Mouse (Mus musculus) midbrain, embryonic 10.5 days (tissue): ENCODE measurements around the gene Phf12. TPM values are rescaled to one million over a fixed set of nuclear protein-coding genes. Genes with fewer than 3 reads are reported as not detected.
A peak's percentile ranks its signal among the peaks of the same experiment; 100 is the strongest.

ENCODE experiments used
- DNase-seq: peaks from one replicate; pipeline ENCODE4 v3.0.0-alpha.2; 2017; ENCODE audit warnings: low spot score
- H3K27ac ChIP-seq: fragments of 300-500 bp; sonication (generic); replicated peaks from 2 replicates; pipeline ENCODE4 v1.5.1; 2016; ENCODE audit warnings: mild to moderate bottlenecking
- H3K27me3 ChIP-seq: fragments of 300-500 bp; sonication (generic); 2 replicates; pipeline ENCODE4 v1.6.1; 2016; ENCODE audit warnings: low read depth, mild to moderate bottlenecking; ENCODE audit not compliant: poor library complexity, severe bottlenecking
- H3K36me3 ChIP-seq: fragments of 300-500 bp; sonication (generic); 2 replicates; pipeline ENCODE4 v1.6.1; 2016; ENCODE audit warnings: mild to moderate bottlenecking, moderate library complexity
- H3K4me1 ChIP-seq: fragments of 300-500 bp; sonication (generic); 2 replicates; pipeline ENCODE4 v1.6.1; 2016
- H3K4me3 ChIP-seq: fragments of 300-500 bp; sonication (generic); 2 replicates; pipeline ENCODE4 v1.5.1; 2016; ENCODE audit warnings: mild to moderate bottlenecking, moderate library complexity
- H3K9me3 ChIP-seq: fragments of 300-500 bp; sonication (generic); replicated peaks from 2 replicates; pipeline ENCODE4 v1.6.1; 2016; ENCODE audit warnings: mild to moderate bottlenecking
- WGBS: fragments of 180-500 bp; shearing (Covaris S2); methylation state at CpG from one replicate; pipeline ENCODE4 v1.1.7; 2016; 5-methylcytosine and 5-hydroxymethylcytosine counted together
- polyA plus RNA-seq: library from polyadenylated mRNA; unstranded; fragments of >200 nt; fragmentation: Nextera tagmentation; extraction: Ambion mirVana; gene quantifications from 2 replicates; pipeline ENCODE4 v1.2.1, GENCODE M21; 2016

The Phf12 gene
- polyA plus RNA-seq, 1 experiment from 2014 or later = 15.8 TPM

GRCm38 (mm10) chr11:78019676-78020075, 37.1 kb downstream of the Phf12 start:
- Histone ChIP-seq H3K4me3 (no peak overlapping the region), H3K9me3 (no peaks in the 10 kb centered on the region), H3K27me3 (no peaks in the 10 kb centered on the region), H3K4me1 (no peaks in the 10 kb centered on the region), H3K27ac (no peak overlapping the region), H3K36me3 (peaks cover 100% of the 10 kb centered on the region)
- DNase-seq = peak; percentile 71
- WGBS = 28% methylated on average over 4 of the region's 4 CpGs

DNA sequence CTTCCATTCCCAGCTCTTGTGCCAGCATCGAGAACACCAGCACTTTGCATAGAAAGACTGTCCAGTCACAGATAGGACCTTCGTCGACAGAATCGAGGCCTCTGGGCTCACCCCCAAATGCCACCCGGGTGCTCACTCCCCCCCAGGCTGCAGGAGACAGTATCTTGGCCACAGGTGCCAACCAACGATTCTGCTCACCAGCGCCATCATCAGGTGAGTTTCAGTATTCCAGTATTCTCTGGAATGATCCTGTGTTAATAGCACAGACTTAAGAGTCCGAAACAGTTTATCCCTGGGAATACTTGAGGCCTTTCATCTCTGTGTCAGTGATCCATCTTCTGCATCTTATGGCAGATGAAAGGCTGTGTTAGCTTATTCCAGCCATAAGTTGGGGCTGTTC, 41.1 kb downstream of the Phf12 start:
- no peaks in the 10 kb centered on the region for H3K27me3 ChIP-seq
- no peak overlapping the region for H3K4me3 ChIP-seq
- no peak overlapping the region for H3K27ac ChIP-seq
- no peaks in the 10 kb centered on the region for H3K9me3 ChIP-seq
- no peaks in the 10 kb centered on the region for H3K4me1 ChIP-seq
- DNase-seq = peak; percentile 24
- H3K36me3 ChIP-seq = peaks cover 98% of the 10 kb centered on the region
- 89% methylated on average over 8 of the region's 8 CpGs for WGBS

DNA sequence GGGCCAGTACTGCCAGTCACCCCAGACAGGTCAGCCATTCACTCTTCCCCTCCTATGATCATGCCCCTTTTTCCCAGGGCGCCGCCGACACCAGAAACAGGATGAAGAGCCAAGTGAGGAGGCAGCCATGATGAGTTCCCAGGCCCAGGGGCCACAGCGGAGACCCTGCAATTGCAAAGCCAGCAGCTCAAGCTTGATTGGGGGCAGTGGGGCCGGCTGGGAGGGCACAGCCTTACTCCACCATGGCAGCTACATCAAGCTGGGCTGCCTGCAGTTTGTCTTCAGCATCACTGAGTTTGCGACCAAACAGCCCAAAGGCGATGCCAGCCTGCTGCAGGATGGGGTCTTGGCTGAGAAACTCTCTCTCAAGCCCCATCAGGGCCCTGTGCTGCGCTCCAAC, 46.7 kb downstream of the Phf12 start:
- Histone ChIP-seq H3K27me3 (peaks cover 7% of the 10 kb centered on the region; the same call in 1 of the 2 replicates), H3K27ac (no peak overlapping the region), H3K36me3 (peaks cover 65% of the 10 kb centered on the region), H3K4me1 (peaks cover 41% of the 10 kb centered on the region), H3K4me3 (no peak overlapping the region), H3K9me3 (no peaks in the 10 kb centered on the region)
- DNase-seq = no peak
- WGBS = 87% methylated on average over 8 of the region's 8 CpGs

DNA sequence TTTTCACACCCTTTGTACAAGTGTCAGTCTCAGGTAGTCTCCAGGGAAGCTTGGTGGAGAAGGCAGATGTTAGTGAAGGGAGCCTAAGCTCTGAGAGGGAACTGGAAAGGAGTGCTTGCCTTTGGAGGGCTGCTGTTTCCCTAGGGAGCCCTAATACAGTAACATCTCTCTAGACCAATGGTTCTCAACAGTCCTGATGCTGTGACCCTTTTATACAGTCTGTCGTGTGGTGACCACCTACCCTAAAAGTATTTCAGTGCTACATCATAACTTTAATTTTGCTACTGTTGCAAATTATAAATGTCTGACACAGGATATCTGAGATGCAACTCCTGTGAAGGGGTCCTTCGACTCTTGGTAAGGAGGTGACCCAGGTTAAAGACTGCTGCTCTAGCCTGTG, 48.0 kb downstream of the Phf12 start:
- Histone ChIP-seq H3K36me3 (peaks cover 64% of the 10 kb centered on the region), H3K9me3 (no peaks in the 10 kb centered on the region), H3K27me3 (peaks cover 7% of the 10 kb centered on the region; the same call in 1 of the 2 replicates), H3K4me1 (peaks cover 45% of the 10 kb centered on the region), H3K27ac (no peak overlapping the region), H3K4me3 (no peak overlapping the region)
- no peak for DNase-seq
- WGBS = 76% methylated on average over 2 of the region's 2 CpGs

DNA sequence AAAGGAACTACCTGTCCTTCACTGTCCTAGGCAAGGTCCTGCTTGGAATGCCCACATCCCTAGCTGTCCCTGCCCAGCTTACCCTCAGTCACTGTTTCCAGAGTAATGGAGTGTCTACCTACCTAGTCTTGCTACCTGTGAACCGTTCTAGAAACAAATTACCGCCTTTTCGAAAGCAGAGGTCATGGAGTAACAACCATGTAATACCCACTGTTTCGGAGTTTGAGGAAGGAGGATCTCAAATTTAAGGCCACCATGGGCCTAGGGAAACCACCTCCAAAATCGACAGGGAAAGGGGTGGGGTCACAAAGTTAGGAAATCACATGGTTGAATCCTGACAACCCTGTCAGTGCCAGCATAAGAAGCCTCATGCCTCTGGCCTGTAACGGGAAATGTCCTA, 48.8 kb downstream of the Phf12 start:
- 0 out of 2 replicates have a peak overlapping the region, but pooled peaks have one; percentile 91 for H3K27ac ChIP-seq
- peaks cover 7% of the 10 kb centered on the region; the same call in 1 of the 2 replicates for H3K27me3 ChIP-seq
- no peaks in the 10 kb centered on the region for H3K9me3 ChIP-seq
- DNase-seq = no peak
- WGBS = 42% methylated on average over 6 of the region's 6 CpGs
- peak overlapping the region; percentile 74 for H3K4me3 ChIP-seq
- peaks cover 56% of the 10 kb centered on the region for H3K36me3 ChIP-seq
- H3K4me1 ChIP-seq = peaks cover 45% of the 10 kb centered on the region

- Histone ChIP-seq H3K27ac (peak within 1 kb of the TSS; percentile 91), H3K9me3 (no peaks in the 10 kb centered on the region), H3K27me3 (peaks cover 7% of the 10 kb centered on the region; the same call in 1 of the 2 replicates), H3K4me1 (peaks cover 49% of the 10 kb centered on the region), H3K4me3 (peak within 1 kb of the TSS; percentile 74), H3K36me3 (peaks cover 51% of the 10 kb centered on the region)
- under 1% methylated on average over 96 of the region's 96 CpGs for WGBS
- DNase-seq = peak; percentile 91
Measured at GRCm38 (mm10) chr11:78031947-78032808, 49.6 kb downstream of the Phf12 start, which contains the start of gene Dhrs13. Dhrs13 (plus strand) TSS chr11:78032280.

- no peaks in the 10 kb centered on the region for H3K9me3 ChIP-seq
- peaks cover 7% of the 10 kb centered on the region; the same call in 1 of the 2 replicates for H3K27me3 ChIP-seq
- H3K4me1 ChIP-seq = peaks cover 55% of the 10 kb centered on the region
- 11% methylated on average over 5 of the region's 5 CpGs for WGBS
- no peak for DNase-seq
- peaks cover 45% of the 10 kb centered on the region for H3K36me3 ChIP-seq
- peak overlapping the region; percentile 74 for H3K4me3 ChIP-seq
- peak overlapping the region; percentile 91 for H3K27ac ChIP-seq
Measured at GRCm38 (mm10) chr11:78032809-78033195, 50.2 kb downstream of the Phf12 start.

DNA sequence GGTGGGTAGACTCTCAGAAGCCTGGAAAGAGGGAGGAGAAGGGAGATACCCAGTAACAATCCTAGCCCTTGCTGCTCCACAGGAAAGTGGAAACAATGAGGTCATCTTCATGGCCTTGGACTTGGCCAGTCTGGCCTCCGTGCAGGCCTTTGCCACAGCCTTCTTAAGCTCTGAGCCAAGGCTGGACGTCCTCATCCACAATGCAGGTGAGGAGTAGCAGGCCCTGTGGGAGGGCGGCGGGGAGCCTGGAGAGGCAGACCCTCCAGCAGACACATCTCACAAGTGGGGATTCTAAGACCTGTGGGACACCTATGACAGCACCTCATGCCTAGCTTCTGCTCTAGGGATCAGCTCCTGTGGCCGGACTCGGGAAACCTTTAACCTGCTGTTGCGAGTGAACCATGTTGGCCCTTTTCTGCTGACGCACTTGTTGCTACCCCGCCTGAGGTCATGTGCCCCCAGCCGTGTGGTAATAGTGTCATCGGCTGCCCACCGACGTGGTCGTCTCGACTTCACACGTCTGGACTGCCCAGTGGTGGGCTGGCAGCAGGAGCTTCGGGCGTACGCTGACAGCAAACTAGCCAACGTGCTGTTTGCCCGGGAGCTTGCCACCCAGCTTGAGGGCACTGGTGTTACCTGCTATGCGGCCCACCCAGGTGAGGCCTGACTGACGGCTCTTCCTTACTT, 51.5 kb downstream of the Phf12 start:
- Histone ChIP-seq H3K4me3 (no peak overlapping the region), H3K9me3 (no peaks in the 10 kb centered on the region), H3K36me3 (peaks cover 32% of the 10 kb centered on the region), H3K27me3 (peaks cover 7% of the 10 kb centered on the region; the same call in 1 of the 2 replicates), H3K4me1 (peaks cover 68% of the 10 kb centered on the region), H3K27ac (no peak overlapping the region)
- no peak for DNase-seq
- WGBS = 92% methylated on average over 23 of the region's 23 CpGs

DNA sequence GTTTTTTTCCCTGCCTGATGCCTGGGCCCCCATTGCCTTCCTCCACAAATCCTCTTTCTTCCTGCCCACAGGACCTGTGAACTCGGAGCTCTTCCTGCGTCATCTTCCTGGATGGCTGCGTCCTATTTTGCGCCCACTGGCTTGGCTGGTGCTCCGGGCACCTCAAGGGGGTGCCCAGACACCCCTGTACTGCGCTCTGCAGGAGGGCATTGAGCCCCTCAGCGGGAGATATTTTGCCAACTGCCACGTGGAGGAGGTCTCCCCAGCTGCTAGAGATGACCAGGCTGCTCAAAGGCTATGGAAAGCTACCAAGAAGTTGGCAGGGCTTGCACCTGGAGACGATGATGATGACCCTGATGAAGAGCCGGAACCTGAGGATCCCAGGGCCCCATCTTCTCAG, 54.2 kb downstream of the Phf12 start:
- Histone ChIP-seq H3K4me1 (peaks cover 55% of the 10 kb centered on the region), H3K36me3 (peaks cover 43% of the 10 kb centered on the region), H3K27me3 (peaks cover 7% of the 10 kb centered on the region; the same call in 1 of the 2 replicates), H3K27ac (no peak overlapping the region), H3K9me3 (no peaks in the 10 kb centered on the region), H3K4me3 (no peak overlapping the region)
- WGBS = 82% methylated on average over 10 of the region's 10 CpGs
- no peak for DNase-seq

DNA sequence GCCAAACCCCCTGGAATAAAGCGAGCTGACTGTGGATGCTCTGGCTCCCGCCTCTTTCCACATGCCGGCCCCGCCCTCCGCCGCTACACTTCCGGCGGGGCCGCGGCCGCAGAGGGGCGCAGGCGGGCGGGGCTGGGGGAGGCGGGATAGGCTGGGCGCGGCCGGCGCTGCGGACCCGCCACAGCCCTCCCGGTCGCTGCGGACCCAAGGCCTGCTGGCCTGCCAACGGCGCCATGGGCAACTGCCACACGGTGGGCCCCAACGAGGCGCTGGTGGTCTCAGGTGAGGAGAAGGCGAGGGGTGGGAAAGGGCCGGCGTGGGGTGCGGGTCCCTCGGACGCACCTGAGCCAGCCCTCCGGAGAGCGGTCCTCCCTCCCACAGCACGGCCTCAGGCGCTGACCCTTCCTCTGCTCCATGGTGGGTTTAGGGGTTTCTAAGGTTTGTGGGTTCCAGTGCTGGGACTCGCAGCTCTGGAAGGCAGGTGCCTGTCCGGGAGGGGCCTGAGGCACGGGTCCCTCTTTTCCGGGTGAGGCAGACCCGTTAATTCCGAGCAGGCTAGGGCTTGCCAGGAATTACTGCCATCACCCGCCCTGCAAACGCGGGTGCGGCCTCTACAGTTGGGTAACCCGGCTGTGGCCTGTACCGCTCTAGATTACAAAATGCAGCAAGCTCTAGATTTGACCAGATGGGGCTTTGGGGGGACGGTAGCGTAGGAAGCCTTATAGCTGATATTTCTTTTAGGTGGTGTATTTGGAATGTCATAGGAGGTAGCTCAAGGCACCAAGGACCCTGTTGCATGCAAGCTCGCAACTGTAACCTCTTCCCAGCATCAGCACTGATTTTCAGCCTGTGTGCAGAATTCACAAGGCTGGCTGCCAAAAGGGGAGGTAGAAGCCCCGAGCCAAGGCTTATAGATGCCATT, 55.5 kb downstream of the Phf12 start, which contains the start of gene Flot2:
TSS of gene Flot2 (plus strand) at position 101 of the 922 bp plus-strand sequence.
- 3% methylated on average over 55 of the region's 55 CpGs for WGBS
- Histone ChIP-seq H3K9me3 (peaks cover 9% of the 10 kb centered on the region; the same call in 1 of the 2 replicates), H3K4me1 (peaks cover 42% of the 10 kb centered on the region), H3K36me3 (peaks cover 56% of the 10 kb centered on the region), H3K27ac (peak within 1 kb of the TSS; percentile 91), H3K4me3 (peak within 1 kb of the TSS; percentile 94), H3K27me3 (peaks cover 3% of the 10 kb centered on the region; the same call in 1 of the 2 replicates)
- DNase-seq = peak; percentile 78

DNA sequence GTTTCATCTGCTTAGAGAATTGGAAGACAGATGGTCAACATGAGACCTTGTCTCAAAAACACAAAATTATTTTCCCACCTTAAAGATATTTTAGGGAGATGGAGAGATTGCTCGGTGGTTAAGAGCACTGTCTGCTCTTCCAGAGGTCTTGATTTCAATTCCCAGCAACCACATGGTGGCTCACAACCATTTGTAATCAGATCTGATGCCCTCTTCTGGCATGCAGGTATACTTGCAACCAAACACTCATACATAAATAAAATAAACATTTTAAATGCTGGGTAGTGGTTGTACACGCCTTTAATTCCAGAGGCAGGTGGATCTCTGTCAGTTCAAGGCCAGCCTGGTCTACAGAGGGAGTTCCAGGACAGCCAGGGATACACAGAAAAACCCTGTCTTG, 58.3 kb downstream of the Phf12 start:
- H3K4me3 ChIP-seq = no peak overlapping the region
- peaks cover 28% of the 10 kb centered on the region for H3K4me1 ChIP-seq
- no peaks in the 10 kb centered on the region for H3K27me3 ChIP-seq
- H3K9me3 ChIP-seq = peaks cover 9% of the 10 kb centered on the region; the same call in 1 of the 2 replicates
- no peak for DNase-seq
- WGBS = 76% methylated on average over 2 of the region's 2 CpGs
- H3K27ac ChIP-seq = no peak overlapping the region
- H3K36me3 ChIP-seq = peaks cover 55% of the 10 kb centered on the region
